Mouse (Mus musculus) thymus, postnatal 36 days (tissue): Measurements from ENCODE around the gene 4933434E20Rik.

ENCODE experiments used
- DNase-seq, 2 experiments: peaks; one replicate each; pipeline ENCODE4 v3.0.0; 2022; ENCODE audit warnings: mixed read lengths in 2 of 2

The 4933434E20Rik gene

GRCm38 (mm10) chr3:90051441-90052350 is at the start of gene 4933434E20Rik:
Gene 4933434E20Rik, plus strand, starts transcription at chr3:90051636.
- peak in 1 of 2 experiments; percentile 57 for DNase-seq

GRCm38 (mm10) chr3:90004091-90004796 is 47.2 kb upstream of the 4933434E20Rik start:
- no peak for DNase-seq

GRCm38 (mm10) chr3:90010291-90010690 is 41.1 kb upstream of the 4933434E20Rik start:
- no peak for DNase-seq

GRCm38 (mm10) chr3:90016626-90017025 is 34.8 kb upstream of the 4933434E20Rik start:
- no peak for DNase-seq

- no peak for DNase-seq
Measured at GRCm38 (mm10) chr3:90034653-90035052, 16.8 kb upstream of the 4933434E20Rik start.

- DNase-seq, result no peak
Measured at GRCm38 (mm10) chr3:90036263-90036662, 15.2 kb upstream of the 4933434E20Rik start.

- DNase-seq, result no peak
Measured at GRCm38 (mm10) chr3:90049691-90050090, 1.7 kb upstream of the 4933434E20Rik start.

GRCm38 (mm10) chr3:90052351-90053241 is 1.2 kb downstream of the 4933434E20Rik start, which contains the start of gene Ubap2l:
Gene Ubap2l, minus strand, starts transcription at chr3:90052628.
- peak; percentile 93 to 96 for DNase-seq

GRCm38 (mm10) chr3:90061549-90061948 is 10.1 kb downstream of the 4933434E20Rik start:
- no peak for DNase-seq

GRCm38 (mm10) chr3:90062539-90062938 is 11.1 kb downstream of the 4933434E20Rik start:
- DNase-seq, result no peak

GRCm38 (mm10) chr3:90064383-90064782 is 12.9 kb downstream of the 4933434E20Rik start:
- no peak for DNase-seq

GRCm38 (mm10) chr3:90065553-90065952 is 14.1 kb downstream of the 4933434E20Rik start:
- peak; percentile 41 to 52 for DNase-seq

- DNase-seq, result no peak
Measured at GRCm38 (mm10) chr3:90067851-90068250, 16.4 kb downstream of the 4933434E20Rik start.

- DNase-seq, result no peak
Measured at GRCm38 (mm10) chr3:90069688-90070087, 18.3 kb downstream of the 4933434E20Rik start.

GRCm38 (mm10) chr3:90072294-90072693 is 20.9 kb downstream of the 4933434E20Rik start, which contains the start of gene Tpm3:
Gene Tpm3, plus strand, starts transcription at chr3:90072649.
- DNase-seq, result no peak

GRCm38 (mm10) chr3:90076921-90077716 is 25.7 kb downstream of the 4933434E20Rik start:
- DNase-seq, result peak; percentile 65 to 69

GRCm38 (mm10) chr3:90078224-90078623 is 26.8 kb downstream of the 4933434E20Rik start:
- no peak for DNase-seq

- peak; percentile 85 to 91 for DNase-seq
Measured at GRCm38 (mm10) chr3:90079133-90079762, 27.8 kb downstream of the 4933434E20Rik start.

- peak; percentile 86 to 93 for DNase-seq
Measured at GRCm38 (mm10) chr3:90079763-90080497, 28.5 kb downstream of the 4933434E20Rik start.

- no peak for DNase-seq
Measured at GRCm38 (mm10) chr3:90080498-90080863, 29.0 kb downstream of the 4933434E20Rik start.
